Mouse (Mus musculus) frontal cortex, adult 2 months (tissue): Measurements from ENCODE around the gene Gm26938. TPM values are rescaled to one million over a fixed set of nuclear protein-coding genes. Genes with fewer than 3 reads are reported as not detected.

Experiments used
- DNase-seq, 2 experiments: peaks; one replicate each; pipeline ENCODE4 v3.0.0; 2022; ENCODE audit warnings: low spot score in 1 of 2; ENCODE audit errors: extremely low spot score in 1 of 2
- polyA plus RNA-seq: library from polyadenylated mRNA; depleted of rRNA; stranded (reverse); fragments of >200 nt; gene quantifications from 2 replicates; pipeline ENCODE4 v1.2.3, GENCODE M21; 2012; rRNA removed

The Gm26938 gene
- polyA plus RNA-seq, 1 experiment: not detected

- DNase-seq: no peak
These were observed 30.1 kb downstream of the Gm26938 start for GRCm38 (mm10) chr5:139796001-139796620.

GRCm38 (mm10) chr5:139794938-139795337 lies 31.3 kb downstream of the Gm26938 start:
- no peak for DNase-seq

GRCm38 (mm10) chr5:139794137-139794536 lies 32.1 kb downstream of the Gm26938 start:
- DNase-seq: no peak

- DNase-seq: no peak
These were observed 32.7 kb downstream of the Gm26938 start for GRCm38 (mm10) chr5:139793338-139794089.

GRCm38 (mm10) chr5:139792966-139793337 lies 33.3 kb downstream of the Gm26938 start:
- DNase-seq: no peak

GRCm38 (mm10) chr5:139792159-139792775 lies 33.9 kb downstream of the Gm26938 start:
- DNase-seq: no peak

- peak; percentile 86 to 94 for DNase-seq
These were observed 34.7 kb downstream of the Gm26938 start, which contains the start of gene Mafk for GRCm38 (mm10) chr5:139791227-139792158. Gene Mafk, plus strand, starts transcription at chr5:139791513.

GRCm38 (mm10) chr5:139789466-139789865 lies 36.7 kb downstream of the Gm26938 start:
- no peak for DNase-seq

- DNase-seq: no peak
These were observed 44.8 kb downstream of the Gm26938 start for GRCm38 (mm10) chr5:139781406-139781805.

GRCm38 (mm10) chr5:139776966-139777365 lies 49.2 kb downstream of the Gm26938 start:
- DNase-seq: no peak

- DNase-seq: peak; percentile 95 to 99
These were observed 50.8 kb downstream of the Gm26938 start, which contains the start of gene Ints1 for GRCm38 (mm10) chr5:139775216-139775926. Gene Ints1, minus strand, starts transcription at chr5:139775674.

- no peak for DNase-seq
These were observed 58.0 kb downstream of the Gm26938 start for GRCm38 (mm10) chr5:139768216-139768615.

- no peak for DNase-seq
These were observed 61.9 kb downstream of the Gm26938 start for GRCm38 (mm10) chr5:139764296-139764695.

- peak; percentile 74 to 80 for DNase-seq
These were observed 68.1 kb downstream of the Gm26938 start for GRCm38 (mm10) chr5:139758096-139758495.

Other genes with a start within 250 kb of the Gm26938 start
- gene Micall2, start 90.1 kb downstream of the Gm26938 start, polyA plus RNA-seq: 1.9 and 2.5 TPM in 2 replicates
- 70.4 and 73.5 TPM in 2 replicates for gene Ints1, start 50.7 kb downstream of the Gm26938 start, polyA plus RNA-seq
- 6.9 and 7.3 TPM in 2 replicates for gene Mafk, start 34.9 kb downstream of the Gm26938 start, polyA plus RNA-seq
- 0.10 and 0.34 TPM in 2 replicates for gene Tmem184a, start 6.5 kb downstream of the Gm26938 start, polyA plus RNA-seq
- gene Psmg3, start 478 bp upstream of the Gm26938 start, polyA plus RNA-seq: 29.9 and 32.5 TPM in 2 replicates
- 33.4 and 38.0 TPM in 2 replicates for gene Elfn1, start 81.5 kb upstream of the Gm26938 start, polyA plus RNA-seq